Mouse (Mus musculus) CH12.LX (cell line): ENCODE measurements around the gene Tmem246. TPM values are rescaled to one million over a fixed set of nuclear protein-coding genes. Genes with fewer than 3 reads are reported as not detected.

ENCODE experiments used
- DNase-seq: peaks from one replicate; pipeline ENCODE4 v3.0.0-alpha.2; 2013; ENCODE audit errors: extremely low read depth
- H3K27ac ChIP-seq: 2 replicates; pipeline ENCODE4 v1.5.1; 2012; ENCODE audit warnings: low read depth, mild to moderate bottlenecking, control low read depth, moderate library complexity; ENCODE audit not compliant: insufficient read depth
- H3K27me3 ChIP-seq: replicated peaks from 2 replicates; pipeline ENCODE3; 2012; ENCODE audit warnings: inconsistent platforms
- H3K36me3 ChIP-seq, 2 experiments: replicated peaks in 1 of 2; 2 replicates each; pipeline versions ENCODE3 to v1.6.1; 2012; ENCODE audit warnings: inconsistent platforms in 1 of 2, low read length in 1 of 2, mild to moderate bottlenecking in 1 of 2, mixed read lengths in 1 of 2, moderate library complexity in 1 of 2; ENCODE audit not compliant: control insufficient read depth in 1 of 2, insufficient read depth in 1 of 2
- H3K4me1 ChIP-seq, 2 experiments: 2 replicates each; pipeline ENCODE4 v1.6.1; 2012; ENCODE audit warnings: inconsistent platforms in 1 of 2, moderate library complexity in 1 of 2; ENCODE audit not compliant: insufficient read depth in 2 of 2, control insufficient read depth in 1 of 2
- H3K4me2 ChIP-seq: 2 replicates; pipeline ENCODE4 v1.6.1; 2012; ENCODE audit warnings: low read depth, mild to moderate bottlenecking, control low read depth; ENCODE audit not compliant: poor library complexity, insufficient read depth, severe bottlenecking
- H3K4me3 ChIP-seq, 3 experiments: fragments of 150-350 bp in 1 of 3; sonication (generic) in 1 of 3; replicated peaks in 1 of 3; 2 replicates each; pipeline versions ENCODE3 to v1.5.1; 2011 to 2012; ENCODE audit warnings: low read depth in 2 of 3, low read length in 2 of 3, mild to moderate bottlenecking in 2 of 3, moderate library complexity in 2 of 3, control low read depth in 1 of 3, improper control_type of control experiment in 1 of 3, inconsistent platforms in 1 of 3, mixed read lengths in 1 of 3; ENCODE audit not compliant: poor library complexity in 1 of 3
- H3K79me2 ChIP-seq: replicated peaks from 2 replicates; pipeline ENCODE4 v1.6.1; 2012; ENCODE audit warnings: mild to moderate bottlenecking, moderate library complexity; ENCODE audit not compliant: control insufficient read depth, poor library complexity, insufficient read depth, severe bottlenecking; ENCODE audit errors: extremely low read depth
- H3K9ac ChIP-seq: 2 replicates; pipeline ENCODE4 v1.6.1; 2012; ENCODE audit warnings: low read depth, mild to moderate bottlenecking, control low read depth, moderate library complexity; ENCODE audit not compliant: insufficient read depth
- H3K9me3 ChIP-seq: replicated peaks from 2 replicates; pipeline ENCODE3; 2012; ENCODE audit warnings: low read length, inconsistent platforms, mixed read lengths
- BHLHE40 ChIP-seq: IDR thresholded peaks from 2 replicates; pipeline ENCODE4 v1.6.1; 2011; ENCODE audit warnings: mild to moderate bottlenecking, low read depth, low read length, improper control_type of control experiment
- CHD1 ChIP-seq: IDR thresholded peaks from 2 replicates; pipeline ENCODE4 v1.6.1; 2012; ENCODE audit warnings: low read depth, low read length, improper control_type of control experiment, inconsistent platforms
- CHD2 ChIP-seq: IDR thresholded peaks from 2 replicates; pipeline ENCODE4 v1.6.1; 2011; ENCODE audit warnings: low read length, improper control_type of control experiment
- ELF1 ChIP-seq: IDR thresholded peaks from 2 replicates; pipeline ENCODE4 v1.6.1; 2014; ENCODE audit warnings: low read depth, mild to moderate bottlenecking, inconsistent platforms, low read length, improper control_type of control experiment
- EP300 ChIP-seq: IDR thresholded peaks from 2 replicates; pipeline ENCODE4 v1.6.1; 2011; ENCODE audit warnings: low read length, improper control_type of control experiment
- ETS1 ChIP-seq: conservative IDR thresholded peaks from 2 replicates; pipeline ENCODE4 v1.6.1; 2012; ENCODE audit warnings: low read depth, mild to moderate bottlenecking, inconsistent platforms, low read length, improper control_type of control experiment, moderate library complexity
- GABPA ChIP-seq: IDR thresholded peaks from 2 replicates; pipeline ENCODE4 v1.6.1; 2012; ENCODE audit warnings: low read depth, low read length, improper control_type of control experiment, inconsistent platforms; ENCODE audit not compliant: insufficient replicate concordance
- IRF4 ChIP-seq: IDR thresholded peaks from 2 replicates; pipeline ENCODE4 v1.6.1; 2014; ENCODE audit warnings: low read depth, mild to moderate bottlenecking, inconsistent platforms, low read length, improper control_type of control experiment
- JUND ChIP-seq: conservative IDR thresholded peaks from 2 replicates; pipeline ENCODE4 v1.6.1; 2011; ENCODE audit warnings: low read depth, low read length, improper control_type of control experiment
- MAX ChIP-seq: IDR thresholded peaks from 2 replicates; pipeline ENCODE4 v1.6.1; 2011; ENCODE audit warnings: low read length, improper control_type of control experiment
- MAZ ChIP-seq: IDR thresholded peaks from 2 replicates; pipeline ENCODE4 v1.6.1; 2012; ENCODE audit warnings: low read depth, mild to moderate bottlenecking, inconsistent platforms, low read length, improper control_type of control experiment, moderate library complexity
- NELFE ChIP-seq: IDR thresholded peaks from 2 replicates; pipeline ENCODE4 v1.6.1; 2011; ENCODE audit warnings: low read depth, low read length, improper control_type of control experiment
- NRF1 ChIP-seq: IDR thresholded peaks from 2 replicates; pipeline ENCODE4 v1.6.1; 2014; ENCODE audit warnings: low read depth, mild to moderate bottlenecking, inconsistent platforms, low read length, improper control_type of control experiment, moderate library complexity
- PAX5 ChIP-seq: IDR thresholded peaks from 2 replicates; pipeline ENCODE4 v1.6.1; 2012; ENCODE audit warnings: low read length, inconsistent platforms, mixed read lengths
- POLR2AphosphoS2 ChIP-seq: IDR thresholded peaks from 2 replicates; pipeline ENCODE4 v1.6.1; 2011; ENCODE audit warnings: low read depth, low read length, improper control_type of control experiment
- RAD21 ChIP-seq: IDR thresholded peaks from 2 replicates; pipeline ENCODE4 v1.6.1; 2011; ENCODE audit warnings: low read depth, mild to moderate bottlenecking, low read length, improper control_type of control experiment, moderate library complexity
- RCOR1 ChIP-seq: conservative IDR thresholded peaks from 2 replicates; pipeline ENCODE4 v1.6.1; 2012; ENCODE audit warnings: low read depth, mild to moderate bottlenecking, inconsistent platforms, low read length, improper control_type of control experiment
- SMC3 ChIP-seq: IDR thresholded peaks from 2 replicates; pipeline ENCODE4 v1.6.1; 2011; ENCODE audit warnings: low read depth, low read length, improper control_type of control experiment
- TBP ChIP-seq: conservative IDR thresholded peaks from 2 replicates; pipeline ENCODE4 v1.6.1; 2011; ENCODE audit warnings: low read depth, low read length, improper control_type of control experiment
- dilution Hi-C: fragments of 300-500 bp; cut with MboI; formaldehyde crosslinking; loops from 2 replicates; pipeline ENCODE4 v1.14.3; 2020; ENCODE audit warnings: low sequenced_read_pairs; ENCODE audit not compliant: extremely low pct_unique_long_range_greater_than_20kb, extremely low pct_ligation_motif_present
- in situ Hi-C: fragments of 300-500 bp; cut with MboI; formaldehyde crosslinking; loops from 3 replicates; pipeline ENCODE4 v1.14.3; 2019; ENCODE audit warnings: low sequenced_read_pairs, low pct_ligation_motif_present, low pct_unique_long_range_greater_than_20kb, mixed read lengths
- polyA plus RNA-seq: library from polyadenylated mRNA; unstranded; fragments of >175 nt; gene quantifications from 2 replicates; pipeline ENCODE4 v1.2.1, GENCODE M21; 2012; ENCODE audit warnings: low read depth; ENCODE audit not compliant: insufficient read length
- total RNA-seq, 2 experiments: library from RNA; depleted of rRNA; stranded (reverse); fragments of 300-350 nt in 1 of 2; fragments of >200 nt in 1 of 2; gene quantifications; 2 replicates each; pipeline ENCODE4 v1.2.3; 2012 to 2014

Gene Tmem246
- total and polyA plus RNA-seq, 3 experiments, result 0.13 to 0.49 (median 0.24) TPM

DNA sequence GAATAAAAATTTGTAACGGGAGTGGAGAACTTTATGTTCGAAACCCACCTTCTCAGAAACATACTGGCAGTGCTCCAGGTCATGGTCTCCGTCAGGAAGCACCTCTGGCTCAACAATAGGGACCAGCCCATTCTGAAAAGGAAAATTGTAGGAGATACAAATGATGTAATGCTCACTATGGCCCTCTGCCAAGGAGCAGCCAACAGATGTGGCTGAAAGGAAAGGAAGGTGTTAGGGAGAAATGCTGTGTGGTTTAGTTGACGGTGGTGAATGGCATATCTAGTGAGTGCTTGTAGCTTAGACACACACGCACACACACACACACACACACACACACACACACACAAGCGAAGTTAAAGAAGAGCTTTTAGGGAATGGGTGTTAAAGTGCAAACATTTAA is 58.0 kb downstream of the Tmem246 start:
- no peak overlapping the region for H3K27ac ChIP-seq
- no peaks in the 10 kb centered on the region for H3K9me3 ChIP-seq
- dilution Hi-C loops, result no loop called here
- no peaks in the 10 kb centered on the region for H3K27me3 ChIP-seq
- no peaks in the 10 kb centered on the region for H3K4me1 ChIP-seq
- in situ Hi-C loops, result no loop called here
- H3K9ac ChIP-seq, result no peak overlapping the region
- no peaks in the 10 kb centered on the region for H3K79me2 ChIP-seq
- no peak overlapping the region for H3K4me3 ChIP-seq
- no peak overlapping the region for H3K4me2 ChIP-seq
- DNase-seq, result no peak
- no peaks in the 10 kb centered on the region for H3K36me3 ChIP-seq
- no peak for TF ChIP-seq ELF1
- no peak for TF ChIP-seq MAX
- TF ChIP-seq, all 38 proteins: peak for 0

DNA sequence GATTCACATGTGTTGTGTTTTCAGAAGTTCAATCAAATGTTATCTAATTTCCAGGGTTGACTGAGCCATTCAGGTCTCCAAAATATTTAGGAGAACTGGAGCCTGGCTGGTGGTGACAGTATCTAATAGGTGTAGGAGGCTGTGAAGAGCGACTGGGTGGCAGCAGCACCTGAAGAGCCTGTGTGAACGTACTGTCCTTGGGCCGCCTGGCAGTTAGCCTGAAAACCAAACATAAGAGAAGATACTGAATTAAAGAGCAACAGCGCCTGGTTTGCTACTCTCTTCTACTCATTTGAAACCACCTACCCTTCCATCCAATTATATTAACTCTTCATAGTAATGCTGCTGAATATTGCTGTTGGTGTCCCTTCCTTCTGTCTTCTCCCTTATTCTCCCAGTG is 61.0 kb downstream of the Tmem246 start:
- Histone ChIP-seq H3K9me3 (no peaks in the 10 kb centered on the region), H3K4me3 (no peak overlapping the region)
- in situ Hi-C loops, result no loop called here
- no peak for TF ChIP-seq ETS1
- no peak for TF ChIP-seq MAZ
- TF ChIP-seq NRF1, result no peak
- no peak for TF ChIP-seq POLR2AphosphoS2
- TF ChIP-seq NELFE, result no peak
- no peak for TF ChIP-seq IRF4
- TF ChIP-seq CHD1, result no peak
- no peak for TF ChIP-seq SMC3
- TF ChIP-seq EP300, result no peak
- no peak for TF ChIP-seq RAD21
- no peak for TF ChIP-seq MAX
- TF ChIP-seq TBP, result no peak
- TF ChIP-seq CHD2, result no peak
- no peak for TF ChIP-seq RCOR1
- TF ChIP-seq GABPA, result no peak
- no peak for TF ChIP-seq PAX5
- no peak for TF ChIP-seq BHLHE40
- TF ChIP-seq JUND, result no peak
- TF ChIP-seq, all 38 proteins: peak for 0
- Histone ChIP-seq H3K79me2 (no peaks in the 10 kb centered on the region), H3K27ac (no peak overlapping the region), H3K27me3 (no peaks in the 10 kb centered on the region), H3K36me3 (peaks cover 0 to 2% of the 10 kb centered on the region in 2 experiments), H3K9ac (no peak overlapping the region), H3K4me2 (no peak overlapping the region), H3K4me1 (no peaks in the 10 kb centered on the region)
- dilution Hi-C loops, result no loop called here
- DNase-seq, result no peak
